Mouse (Mus musculus): ENCODE measurements around the gene Etl4. TPM values are rescaled to one million over a fixed set of nuclear protein-coding genes. Genes with fewer than 3 reads are reported as not detected.
"Not testable (repeated sequence)": the region's sequence is repeated elsewhere in the genome, so short reads cannot be mapped to it uniquely, and the experiment has no call there.

Gene Etl4
- polyA plus RNA-seq, 2 experiments, result 2.2 to 2.3 TPM

- H3K4me2 ChIP-seq (ENCODE audit: low read depth), result no peak overlapping the region
- H3K27me3 ChIP-seq (ENCODE audit: control insufficient read depth, insufficient read depth, low read length), result no peaks in the 10 kb centered on the region
- H3K9me3 ChIP-seq (ENCODE audit: control insufficient read depth, low read length), result no peaks in the 10 kb centered on the region
- DNase-seq (ENCODE audit: low read depth in 3 of 3, low spot score in 3 of 3) (no peak), ATAC-seq (ENCODE audit: insufficient read depth) (no peak)
- no peak overlapping the region for H3K27ac ChIP-seq
- no peaks in the 10 kb centered on the region for H3K4me1 ChIP-seq (replicated peaks; ENCODE audit: control insufficient read depth in 2 of 2, insufficient read depth in 2 of 2, low read length in 1 of 2)
- TF ChIP-seq EP300 (IDR thresholded peaks at IDR 0.05; ENCODE audit: low read depth), result no peak
- TF ChIP-seq CTCF (IDR thresholded peaks at IDR 0.05; ENCODE audit: low read depth), result no peak
- H3K36me3 ChIP-seq (replicated peaks; ENCODE audit: control insufficient read depth, insufficient read depth, low read depth), result no peaks in the 10 kb centered on the region
- H3K9ac ChIP-seq (replicated peaks), result no peak overlapping the region
- 47% methylated on average over 4 of the region's 4 CpGs for WGBS (ENCODE audit: insufficient replicate concordance)
- H3K4me3 ChIP-seq (ENCODE audit: insufficient read depth in 1 of 2, low read depth in 2 of 2, low read length in 2 of 2), result no peak overlapping the region
These were observed 235.8 kb downstream of the Etl4 start for GRCm38 (mm10) chr2:20145368-20145767.

DNA sequence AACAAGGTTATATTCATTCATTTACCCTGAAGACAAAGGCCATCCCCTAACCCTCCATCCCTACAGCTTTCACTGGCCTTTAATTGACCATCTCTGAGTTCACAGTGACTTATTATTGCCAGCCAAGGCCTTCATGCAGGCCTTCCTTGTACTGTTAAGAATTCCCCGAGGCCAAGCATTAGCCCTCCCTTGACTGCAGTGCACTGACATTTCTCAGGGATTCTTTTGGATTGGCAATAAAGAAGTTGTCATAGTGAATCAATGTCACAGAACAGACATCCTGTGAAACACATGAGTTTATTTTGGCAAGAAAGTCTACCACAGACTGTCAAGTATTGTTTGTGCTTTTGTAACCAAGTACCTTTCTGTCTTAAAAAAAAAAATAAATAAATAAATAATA, 257.5 kb downstream of the Etl4 start:
- 48% methylated on average over 1 of the region's 1 CpGs for WGBS (ENCODE audit: insufficient replicate concordance)
- Histone ChIP-seq H3K4me2 (ENCODE audit: low read depth) (no peak overlapping the region), H3K4me1 (replicated peaks; ENCODE audit: control insufficient read depth in 2 of 2, insufficient read depth in 2 of 2, low read length in 1 of 2) (no peaks in the 10 kb centered on the region), H3K9ac (replicated peaks) (no peak overlapping the region), H3K4me3 (ENCODE audit: insufficient read depth in 1 of 2, low read depth in 2 of 2, low read length in 2 of 2) (no peak overlapping the region), H3K36me3 (replicated peaks; ENCODE audit: control insufficient read depth, insufficient read depth, low read depth) (no peaks in the 10 kb centered on the region), H3K9me3 (ENCODE audit: control insufficient read depth, low read length) (no peaks in the 10 kb centered on the region), H3K27ac (no peak overlapping the region), H3K27me3 (ENCODE audit: control insufficient read depth, insufficient read depth, low read length) (no peaks in the 10 kb centered on the region)
- DNase-seq (ENCODE audit: low read depth in 3 of 3, low spot score in 3 of 3) (no peak), ATAC-seq (ENCODE audit: insufficient read depth) (no peak)
- no peak for TF ChIP-seq CTCF (IDR thresholded peaks at IDR 0.05; ENCODE audit: low read depth)
- TF ChIP-seq EP300 (IDR thresholded peaks at IDR 0.05; ENCODE audit: low read depth), result no peak

DNA sequence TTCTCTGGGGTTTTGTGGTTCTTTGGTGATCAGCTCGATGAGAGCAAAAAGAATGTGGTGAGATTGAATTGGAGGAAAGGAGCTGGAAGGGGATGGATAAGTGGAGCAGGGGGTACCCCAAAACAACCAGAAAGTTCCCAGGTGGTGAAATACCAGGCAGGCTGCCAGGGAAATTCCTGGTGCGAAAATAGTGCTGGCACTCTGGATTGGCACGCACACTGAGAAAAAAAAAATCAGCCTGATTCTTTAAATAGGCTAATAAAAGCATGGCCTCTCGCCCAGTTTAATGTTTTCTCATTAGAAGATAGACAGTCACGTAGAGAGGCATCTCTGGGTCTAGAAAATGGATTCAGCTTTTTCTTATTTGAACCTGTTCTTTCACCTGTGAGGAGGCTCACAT, 258.0 kb downstream of the Etl4 start:
- TF ChIP-seq CTCF (IDR thresholded peaks at IDR 0.05; ENCODE audit: low read depth), result no peak
- TF ChIP-seq EP300 (IDR thresholded peaks at IDR 0.05; ENCODE audit: low read depth), result no peak
- H3K4me1 ChIP-seq (replicated peaks; ENCODE audit: control insufficient read depth in 2 of 2, insufficient read depth in 2 of 2, low read length in 1 of 2), result no peaks in the 10 kb centered on the region
- DNase-seq (ENCODE audit: low read depth in 3 of 3, low spot score in 3 of 3), result no peak

GRCm38 (mm10) chr2:20168156-20168555, 258.6 kb downstream of the Etl4 start:
- DNase-seq (ENCODE audit: low read depth in 3 of 3, low spot score in 3 of 3), result no peak
- Histone ChIP-seq H3K4me2 (ENCODE audit: low read depth) (no peak overlapping the region), H3K27ac (no peak overlapping the region), H3K9ac (replicated peaks) (no peak overlapping the region), H3K4me3 (ENCODE audit: insufficient read depth in 1 of 2, low read depth in 2 of 2, low read length in 2 of 2) (no peak overlapping the region), H3K9me3 (ENCODE audit: control insufficient read depth, low read length) (no peaks in the 10 kb centered on the region), H3K27me3 (ENCODE audit: control insufficient read depth, insufficient read depth, low read length) (no peaks in the 10 kb centered on the region), H3K36me3 (replicated peaks; ENCODE audit: control insufficient read depth, insufficient read depth, low read depth) (no peaks in the 10 kb centered on the region), H3K4me1 (replicated peaks; ENCODE audit: control insufficient read depth in 2 of 2, insufficient read depth in 2 of 2, low read length in 1 of 2) (no peaks in the 10 kb centered on the region)
- WGBS (ENCODE audit: insufficient replicate concordance), result 39% methylated on average over 4 of the region's 4 CpGs
- no peak for ATAC-seq (ENCODE audit: insufficient read depth)
- TF ChIP-seq CTCF (IDR thresholded peaks at IDR 0.05; ENCODE audit: low read depth) (no peak), EP300 (IDR thresholded peaks at IDR 0.05; ENCODE audit: low read depth) (no peak)

More for the DNA sequence above, 258.0 kb downstream of the Etl4 start:
- Histone ChIP-seq H3K27me3 (ENCODE audit: control insufficient read depth, insufficient read depth, low read length) (no peaks in the 10 kb centered on the region), H3K36me3 (replicated peaks; ENCODE audit: control insufficient read depth, insufficient read depth, low read depth) (no peaks in the 10 kb centered on the region), H3K27ac (no peak overlapping the region), H3K4me3 (ENCODE audit: insufficient read depth in 1 of 2, low read depth in 2 of 2, low read length in 2 of 2) (no peak overlapping the region), H3K9me3 (ENCODE audit: control insufficient read depth, low read length) (no peaks in the 10 kb centered on the region), H3K4me2 (ENCODE audit: low read depth) (no peak overlapping the region), H3K9ac (replicated peaks) (no peak overlapping the region)
- WGBS (ENCODE audit: insufficient replicate concordance), result 51% methylated on average over 5 of the region's 5 CpGs
- ATAC-seq (ENCODE audit: insufficient read depth), result no peak

- H3K4me1 ChIP-seq (replicated peaks; ENCODE audit: control insufficient read depth in 2 of 2, insufficient read depth in 2 of 2, low read length in 1 of 2), result not testable (repeated sequence)
These were observed 267.0 kb downstream of the Etl4 start for GRCm38 (mm10) chr2:20176456-20177184.

DNA sequence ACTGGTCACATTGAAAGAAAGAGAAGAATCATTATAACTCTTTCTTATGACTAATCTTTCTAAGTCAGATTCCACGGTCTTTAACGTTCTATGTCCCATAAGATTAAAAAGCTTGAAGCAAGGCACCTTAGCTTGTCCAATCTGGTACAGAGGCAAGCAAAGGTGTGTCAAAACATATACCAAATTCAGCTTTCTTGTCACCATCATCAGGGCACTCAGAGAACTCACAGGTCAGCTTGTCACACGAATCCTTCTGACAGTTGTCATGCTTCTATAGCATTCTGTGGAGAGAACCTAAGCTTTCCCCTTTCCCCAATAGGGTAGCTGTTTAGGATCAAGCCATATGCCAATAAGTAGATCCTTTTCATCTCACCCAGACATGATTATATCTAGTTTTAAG, 267.7 kb downstream of the Etl4 start:
- not testable (repeated sequence) for H3K36me3 ChIP-seq (replicated peaks; ENCODE audit: control insufficient read depth, insufficient read depth, low read depth); ATAC-seq (ENCODE audit: insufficient read depth); H3K9ac ChIP-seq (replicated peaks); H3K4me2 ChIP-seq (ENCODE audit: low read depth); H3K27me3 ChIP-seq (ENCODE audit: control insufficient read depth, insufficient read depth, low read length); H3K4me3 ChIP-seq (ENCODE audit: insufficient read depth in 1 of 2, low read depth in 2 of 2, low read length in 2 of 2); H3K9me3 ChIP-seq (ENCODE audit: control insufficient read depth, low read length); H3K27ac ChIP-seq; DNase-seq (ENCODE audit: low read depth in 3 of 3, low spot score in 3 of 3); H3K4me1 ChIP-seq (replicated peaks; ENCODE audit: control insufficient read depth in 2 of 2, insufficient read depth in 2 of 2, low read length in 1 of 2)
- 59% methylated on average over 3 of the region's 3 CpGs for WGBS (ENCODE audit: insufficient replicate concordance)

More at GRCm38 (mm10) chr2:20176456-20177184, 267.0 kb downstream of the Etl4 start:
- not testable (repeated sequence) for H3K4me3 ChIP-seq (ENCODE audit: insufficient read depth in 1 of 2, low read depth in 2 of 2, low read length in 2 of 2); ATAC-seq (ENCODE audit: insufficient read depth); H3K27ac ChIP-seq; H3K9me3 ChIP-seq (ENCODE audit: control insufficient read depth, low read length); H3K36me3 ChIP-seq (replicated peaks; ENCODE audit: control insufficient read depth, insufficient read depth, low read depth); DNase-seq (ENCODE audit: low read depth in 3 of 3, low spot score in 3 of 3); H3K27me3 ChIP-seq (ENCODE audit: control insufficient read depth, insufficient read depth, low read length); H3K9ac ChIP-seq (replicated peaks); H3K4me2 ChIP-seq (ENCODE audit: low read depth)
- WGBS (ENCODE audit: insufficient replicate concordance), result 44% methylated on average over 6 of the region's 6 CpGs

DNA sequence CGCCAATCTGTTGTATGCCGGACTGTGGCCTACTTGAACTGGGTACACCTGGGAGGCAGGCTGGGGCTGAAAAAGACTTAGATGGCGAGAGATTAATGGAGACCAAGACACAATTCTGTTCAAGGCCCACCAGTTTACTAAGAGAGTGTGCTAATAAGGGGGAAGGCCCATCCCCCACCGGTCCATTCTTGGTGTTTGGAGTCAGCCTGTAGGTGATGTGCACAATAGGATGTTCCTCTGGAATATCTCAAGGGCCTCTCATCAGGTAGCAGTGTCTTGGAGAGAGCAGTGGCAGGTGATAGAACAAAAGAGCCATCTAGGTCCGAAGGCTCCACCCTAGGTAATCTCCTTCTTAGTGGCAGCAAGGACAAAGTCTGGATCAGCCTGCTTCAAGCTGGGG, 271.0 kb downstream of the Etl4 start:
- not testable (repeated sequence) for H3K4me1 ChIP-seq (replicated peaks; ENCODE audit: control insufficient read depth in 2 of 2, insufficient read depth in 2 of 2, low read length in 1 of 2); ATAC-seq (ENCODE audit: insufficient read depth); DNase-seq (ENCODE audit: low read depth in 3 of 3, low spot score in 3 of 3); H3K27me3 ChIP-seq (ENCODE audit: control insufficient read depth, insufficient read depth, low read length); H3K36me3 ChIP-seq (replicated peaks; ENCODE audit: control insufficient read depth, insufficient read depth, low read depth); H3K9ac ChIP-seq (replicated peaks); H3K9me3 ChIP-seq (ENCODE audit: control insufficient read depth, low read length); H3K4me3 ChIP-seq (ENCODE audit: insufficient read depth in 1 of 2, low read depth in 2 of 2, low read length in 2 of 2); H3K4me2 ChIP-seq (ENCODE audit: low read depth); H3K27ac ChIP-seq
- 54% methylated on average over 5 of the region's 5 CpGs for WGBS (ENCODE audit: insufficient replicate concordance)

DNA sequence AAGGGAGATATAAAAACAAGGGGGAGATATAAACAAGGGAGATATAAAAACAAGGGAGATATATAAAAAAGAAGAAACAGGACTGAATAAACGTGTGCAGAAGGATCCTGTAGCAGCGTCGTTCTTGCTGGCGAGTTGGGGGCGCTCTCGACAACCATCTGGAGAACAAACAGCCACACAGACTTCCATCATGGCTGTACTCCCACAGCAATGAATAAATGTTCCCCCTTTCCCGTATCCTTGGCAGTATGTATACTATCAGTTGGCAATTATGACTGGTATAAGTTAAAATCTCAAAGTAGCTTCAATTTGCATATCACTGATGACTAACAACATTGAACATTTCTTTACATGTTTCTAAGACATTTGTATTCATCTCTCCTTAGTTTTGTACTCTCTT, 277.6 kb downstream of the Etl4 start:
- not testable (repeated sequence) for DNase-seq (ENCODE audit: low read depth in 3 of 3, low spot score in 3 of 3); H3K9me3 ChIP-seq (ENCODE audit: control insufficient read depth, low read length); H3K27ac ChIP-seq; H3K9ac ChIP-seq (replicated peaks); H3K27me3 ChIP-seq (ENCODE audit: control insufficient read depth, insufficient read depth, low read length); H3K4me1 ChIP-seq (replicated peaks; ENCODE audit: control insufficient read depth in 2 of 2, insufficient read depth in 2 of 2, low read length in 1 of 2); ATAC-seq (ENCODE audit: insufficient read depth); H3K4me2 ChIP-seq (ENCODE audit: low read depth); H3K4me3 ChIP-seq (ENCODE audit: insufficient read depth in 1 of 2, low read depth in 2 of 2, low read length in 2 of 2); H3K36me3 ChIP-seq (replicated peaks; ENCODE audit: control insufficient read depth, insufficient read depth, low read depth)
- 55% methylated on average over 7 of the region's 7 CpGs for WGBS (ENCODE audit: insufficient replicate concordance)

Data from liver, embryonic 14.5 days (tissue).